Mouse (Mus musculus) regulatory T cell (primary cell): Measurements from ENCODE around the gene Treml2.
"Not testable (repeated sequence)": the region's sequence is repeated elsewhere in the genome, so short reads cannot be mapped to it uniquely, and the experiment has no call there.

Source experiments
- in situ Hi-C: fragments of 300-600 bp; cut with MboI, MseI; formaldehyde crosslinking; loops from one replicate; pipeline ENCODE4 v1.15.1; 2025; ENCODE audit warnings: high pct_unique_total_duplicates

The Treml2 gene

DNA sequence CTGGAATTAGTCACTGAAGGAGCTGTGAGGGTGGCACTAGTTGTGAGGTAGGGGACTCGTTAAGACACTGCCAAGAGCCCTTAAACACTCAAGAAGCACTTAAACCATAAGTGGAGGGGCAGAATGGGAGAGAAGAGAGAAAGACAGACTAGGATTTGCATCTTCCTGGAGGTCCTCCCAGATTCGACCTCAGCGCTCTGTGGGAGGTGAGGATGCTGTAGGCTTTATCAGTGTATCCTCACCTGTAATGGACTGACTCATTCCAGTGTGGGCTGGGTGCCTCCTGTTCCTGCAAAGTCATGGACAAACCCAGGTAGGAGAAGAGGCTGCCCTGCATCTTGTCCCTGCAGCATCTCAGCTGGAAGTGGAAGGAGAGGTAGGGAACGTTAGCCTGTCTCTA is 47.5 kb downstream of the Treml2 start:
- in situ Hi-C loops = no loop called here

DNA sequence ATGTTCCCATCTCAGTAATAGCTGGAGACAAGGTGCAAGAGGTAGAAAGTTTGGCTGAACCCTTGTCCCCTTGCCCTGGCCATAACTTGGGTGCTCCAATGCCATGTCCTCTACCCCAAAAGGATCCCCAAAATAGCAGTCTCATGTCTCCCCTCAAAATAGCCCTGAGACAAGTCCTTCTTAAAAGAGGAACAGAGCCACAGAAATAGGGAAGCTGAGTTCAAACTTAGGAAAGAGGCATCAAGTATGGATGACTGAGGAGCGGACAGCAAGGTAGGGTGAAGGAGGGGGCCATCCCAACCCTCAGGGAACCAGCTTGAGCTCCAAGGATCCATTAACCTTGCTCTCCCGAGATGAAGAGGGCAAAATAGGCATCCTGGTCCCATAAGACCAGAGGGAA is 48.0 kb downstream of the Treml2 start:
- in situ Hi-C loops = no loop called here

DNA sequence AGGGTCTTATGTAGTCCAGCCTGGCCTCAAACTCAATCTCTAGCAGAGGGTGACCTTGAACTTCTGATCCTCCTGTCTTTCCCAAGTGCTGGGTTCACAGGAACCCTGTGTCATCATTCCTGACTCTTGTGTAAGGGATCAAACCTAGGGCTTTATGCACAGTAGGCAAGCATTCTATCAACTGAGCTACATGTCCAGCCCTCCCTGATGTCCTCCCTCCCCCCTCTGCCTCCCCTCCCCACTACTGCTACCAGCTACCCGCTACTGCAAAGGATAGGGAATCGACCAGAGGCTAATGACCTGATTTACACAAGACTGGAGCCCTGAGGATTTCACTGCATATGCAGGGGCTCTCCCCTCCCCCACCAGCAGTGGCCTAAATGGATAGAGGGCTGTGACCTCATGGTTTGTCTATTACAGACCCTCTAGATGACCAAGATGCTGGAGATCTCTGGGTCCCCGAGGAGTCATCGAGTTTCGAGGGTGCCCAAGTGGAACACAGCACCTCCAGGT is 51.4 kb downstream of the Treml2 start:
- in situ Hi-C loops = no loop called here

DNA sequence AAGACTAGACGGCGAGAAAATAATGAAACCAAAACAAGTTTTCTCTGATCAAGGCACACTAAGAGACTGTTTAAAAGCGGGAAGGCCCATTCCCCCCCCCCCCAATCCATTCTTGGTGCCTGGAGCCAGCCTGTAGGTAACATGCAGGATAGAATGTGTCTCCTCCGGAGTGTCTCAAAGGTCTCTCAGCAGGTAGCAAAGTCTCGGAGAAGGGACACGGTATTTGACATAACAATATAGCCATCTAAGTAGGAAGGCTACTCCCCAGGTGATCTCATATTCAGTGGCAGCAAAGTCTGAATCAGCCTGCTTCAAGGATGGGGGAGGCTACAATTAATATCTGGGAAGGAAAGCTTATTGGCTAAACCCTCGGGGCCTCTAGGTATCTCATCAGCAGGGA is 53.7 kb downstream of the Treml2 start:
- in situ Hi-C loops = not testable (repeated sequence)

DNA sequence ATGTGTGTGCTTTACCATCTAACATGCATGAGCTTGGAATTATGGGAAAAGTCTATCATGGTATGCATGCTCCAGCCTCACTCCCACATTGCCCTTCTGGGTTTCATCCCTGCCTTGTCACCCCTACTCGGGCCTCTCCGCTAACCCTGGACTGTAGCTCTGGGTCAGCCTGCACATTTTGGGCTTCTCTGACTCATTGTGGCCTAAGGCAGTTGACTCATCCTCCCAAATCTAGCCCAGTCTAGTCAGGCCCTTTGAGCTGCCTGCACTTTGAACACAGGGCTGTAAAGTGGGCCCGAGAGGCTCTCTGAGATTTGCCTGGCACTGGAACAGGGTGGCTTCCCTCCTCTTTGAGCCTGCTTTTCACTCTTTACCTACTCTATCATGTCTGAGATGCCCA is 56.5 kb downstream of the Treml2 start:
- in situ Hi-C loops = no loop called here

DNA sequence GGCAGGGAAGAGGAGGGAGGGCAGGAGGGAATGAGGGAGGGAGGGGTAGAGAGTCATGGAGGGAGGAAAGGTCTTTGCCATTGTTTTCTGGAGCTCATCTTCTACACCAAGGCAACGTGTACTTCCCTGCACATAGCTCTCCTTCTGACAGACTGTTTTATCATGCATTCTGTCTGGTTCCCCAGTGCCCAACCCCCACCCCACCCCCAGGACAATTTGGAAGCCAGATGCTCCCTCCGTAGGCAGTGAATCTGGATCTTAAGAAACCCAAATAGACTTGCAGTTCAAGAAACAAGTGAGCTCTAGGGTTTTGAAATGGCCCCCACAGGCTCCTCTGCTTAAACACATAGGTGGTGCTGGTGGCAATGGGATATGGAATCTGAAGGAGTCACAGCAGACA is 58.6 kb downstream of the Treml2 start:
- in situ Hi-C loops = no loop called here

DNA sequence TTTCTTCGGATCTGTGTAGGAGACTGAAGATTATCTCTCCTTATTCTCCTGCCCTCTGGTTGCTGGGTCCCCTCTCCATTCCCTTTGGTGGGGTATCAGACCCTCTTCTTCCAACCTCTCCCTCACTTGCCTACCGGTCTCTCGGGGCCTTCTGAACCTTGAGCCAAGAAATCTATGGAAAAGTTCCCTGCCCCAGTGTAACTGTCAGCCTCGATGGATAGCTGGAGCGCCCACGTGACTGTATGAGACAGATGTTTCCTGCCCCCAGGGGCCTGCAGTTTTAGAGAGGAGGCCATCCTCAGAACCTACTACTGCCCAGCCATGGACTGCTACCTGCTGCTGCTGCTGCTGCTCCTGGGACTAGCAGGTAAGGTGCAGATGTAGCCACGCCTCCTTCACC is 60.3 kb downstream of the Treml2 start, which contains the start of gene Treml1:
Gene Treml1 (plus strand): TSS at position 301 of the 400 bp plus-strand sequence.
- in situ Hi-C loops = no loop called here

DNA sequence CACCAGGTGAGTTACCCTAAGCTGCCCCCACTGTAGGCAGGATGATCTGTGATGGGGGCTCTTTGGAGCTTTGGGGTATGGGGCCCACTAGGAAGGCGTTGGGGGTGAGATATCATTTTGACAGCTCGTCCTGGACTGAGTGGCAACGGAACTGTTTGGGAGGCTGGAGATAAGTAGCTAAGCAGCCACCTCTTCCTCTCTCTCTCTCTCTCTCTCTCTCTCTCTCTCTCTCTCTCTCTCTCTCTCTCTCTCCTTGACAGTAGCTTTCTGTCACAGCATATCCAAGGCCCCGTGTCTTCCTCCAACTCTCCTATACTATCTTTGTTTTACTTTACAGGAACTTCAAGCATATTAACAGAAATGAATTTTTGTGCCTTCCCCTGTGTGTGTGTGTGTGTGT is 61.2 kb downstream of the Treml2 start:
- in situ Hi-C loops = no loop called here
